29 mouse cellular contexts compared by ENCODE assay signal in the genomic region with DNA sequence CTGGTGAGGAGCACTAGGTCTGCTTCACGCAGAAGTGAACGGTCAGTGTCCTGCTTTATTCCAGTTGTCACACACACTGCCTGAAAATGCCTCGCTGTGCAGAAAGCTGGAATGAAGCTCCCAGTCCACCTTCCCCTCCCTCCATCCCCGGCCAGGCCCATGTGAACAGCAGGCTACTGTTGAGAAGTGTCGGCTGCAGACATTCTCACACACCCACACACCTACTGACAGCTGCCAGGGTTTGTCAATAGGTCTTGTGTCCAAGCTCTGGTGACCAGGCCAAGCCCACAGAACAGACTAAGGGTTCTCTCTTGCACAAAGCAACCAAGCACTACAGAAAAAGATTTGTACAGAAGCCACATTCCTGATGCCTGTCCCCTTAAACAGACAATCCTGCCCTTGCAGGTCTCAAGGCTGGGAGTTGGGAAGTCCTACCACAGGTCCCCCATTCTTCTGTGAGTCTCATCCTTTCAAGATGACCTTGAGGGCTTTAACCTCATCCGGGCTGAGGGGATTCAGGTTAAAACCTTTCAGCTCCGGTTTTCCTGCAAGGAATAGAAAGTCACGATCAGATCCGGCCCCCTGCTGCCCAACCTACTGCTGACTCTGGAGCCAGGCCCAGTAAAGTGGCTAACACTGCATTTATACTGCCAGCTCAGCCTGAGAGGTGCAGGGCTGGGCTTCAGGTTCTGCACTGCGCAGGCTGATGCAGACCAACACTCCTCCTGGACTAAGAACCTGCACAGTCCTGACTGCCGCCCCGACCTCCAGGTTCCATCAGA. TPM values are rescaled to one million over a fixed set of nuclear protein-coding genes. Genes with fewer than 3 reads are reported as not detected.
DNase-seq lines count a peak whose midpoint lies in the region; ATAC-seq and TF ChIP-seq lines count a peak whose summit lies in the region.
"Had no signal": no experiment of that assay in that cellular context is flagged by ENCODE, and none has a peak within 500 bp of the region (broad histone marks: within the 10 kb centered on the region; RNA-seq: fewer than 3 reads in every experiment).

No protein-coding gene starts in this region.

- 90% methylated on average over 12 of the region's 12 CpGs for WGBS in intestine, embryonic 15.5 days

- H3K4me3 ChIP-seq in E14TG2a.4 (replicated peaks; ENCODE audit: low read length), result 0 out of 2 replicates have a peak overlapping the region, but pooled peaks have one; percentile 17
- no peak overlapping the region for H3K4me3 ChIP-seq in intestine, embryonic 15.5 days (replicated peaks)
- H3K4me3 ChIP-seq: heart, adult 2 months; hindbrain, embryonic 12.5 days; megakaryocyte, embryonic 14.5 days; neural tube, embryonic 13.5 days had no signal

- H3K9ac ChIP-seq in intestine, embryonic 15.5 days, result no peak overlapping the region
- H3K9ac ChIP-seq: forebrain, postnatal 0 days; hindbrain, embryonic 12.5 days; neural tube, embryonic 13.5 days had no signal

- intact Hi-C loops in left cerebral cortex, postnatal 25 days (cut with DNase I), result no loop called here

- no peak for ATAC-seq in intestine, embryonic 15.5 days
- ATAC-seq: forebrain, postnatal 0 days; Patski had no signal

- H3K4me2 ChIP-seq in intestine, embryonic 15.5 days (replicated peaks), result no peak overlapping the region
- H3K4me2 ChIP-seq: hindbrain, embryonic 12.5 days; liver, embryonic 11.5 days; neural tube, embryonic 13.5 days had no signal

- no peak for TF ChIP-seq CTCF in E14TG2a.4 (conservative IDR thresholded peaks at IDR 0.05; ENCODE audit: low read length)

- DNase-seq in cerebellum, adult 11-12 months, result peak; percentile 65
- DNase-seq in cerebellum, adult 11 months, result no peak
- peak; percentile 32 for DNase-seq in adipocyte (ENCODE audit: low spot score)
- peak; percentile 71 for DNase-seq in cerebellum, adult 9-11 months
- DNase-seq in left cerebral cortex, postnatal 25 days (ENCODE audit: low spot score in 2 of 2), result no peak
- no peak for DNase-seq in lung, adult 18-20 months
- DNase-seq: adrenal gland, postnatal 25 days; forebrain, postnatal 0 days; gastrocnemius, postnatal 36 days; heart, adult 2 months; kidney, adult 18-20 months; lung, adult 2 months; lung, postnatal 14 days; midbrain, embryonic 14.5 days; retina, postnatal 1 day; right cerebral cortex, postnatal 25 days; spleen, adult 18-20 months; thymus, postnatal 4 days had no signal

- H3K27me3 ChIP-seq in E14TG2a.4 (ENCODE audit: insufficient read depth, low read length), result no peaks in the 10 kb centered on the region
- no peaks in the 10 kb centered on the region for H3K27me3 ChIP-seq in intestine, embryonic 15.5 days (replicated peaks)
- H3K27me3 ChIP-seq: hindbrain, embryonic 12.5 days; neural tube, embryonic 13.5 days; Patski had no signal

- peaks cover 42% of the 10 kb centered on the region for H3K4me1 ChIP-seq in E14TG2a.4 (replicated peaks; ENCODE audit: low read depth, low read length)
- peaks cover 8% of the 10 kb centered on the region for H3K4me1 ChIP-seq in intestine, embryonic 15.5 days (replicated peaks)

- H3K36me3 ChIP-seq in E14TG2a.4 (ENCODE audit: insufficient read depth, low read length), result peaks cover 85% of the 10 kb centered on the region
- peaks cover 15% of the 10 kb centered on the region for H3K36me3 ChIP-seq in intestine, embryonic 15.5 days

- no peak overlapping the region for H3K27ac ChIP-seq in intestine, embryonic 15.5 days
- H3K27ac ChIP-seq: heart, adult 2 months; hindbrain, embryonic 12.5 days; kidney, postnatal 0 days; neural tube, embryonic 13.5 days had no signal

- H3K9me3 ChIP-seq in E14TG2a.4 (ENCODE audit: low read length), result no peaks in the 10 kb centered on the region
- H3K9me3 ChIP-seq in intestine, embryonic 15.5 days, result no peaks in the 10 kb centered on the region
- H3K9me3 ChIP-seq: hindbrain, embryonic 12.5 days; megakaryocyte, embryonic 14.5 days; neural tube, embryonic 13.5 days had no signal

RNA-seq across cellular contexts. Expression of gene Pdrg1, which starts 5.8 kb away (rescaled TPM):
- 10 to 100 TPM; 50.7 to 51.4 TPM for total RNA-seq in left cerebral cortex, postnatal 25 days (2021)
- polyA plus RNA-seq in intestine, embryonic 15.5 days (2015; fragmentation: Nextera tagmentation; extraction: Ambion mirVana), result 90.2 and 96.2 TPM in 2 replicates

RNA-seq across cellular contexts. Expression of gene Xkr7, which starts 22.3 kb away (rescaled TPM):
- 1 to 10 TPM; 4.3 to 5.7 TPM for total RNA-seq in left cerebral cortex, postnatal 25 days (2021)
- 0.10 TPM in 2 replicates for polyA plus RNA-seq in intestine, embryonic 15.5 days (2015; fragmentation: Nextera tagmentation; extraction: Ambion mirVana)
- total RNA-seq: gastrocnemius, postnatal 36 days; heart, adult 2 months; heart, postnatal 25 days had no signal
- polyA plus RNA-seq: heart, embryonic 14.5 days; kidney, postnatal 0 days; limb, embryonic 11.5 days; liver, embryonic 11.5 days; lung, adult 2 months; Patski had no signal

RNA-seq across cellular contexts. Expression of gene Ttll9, which starts 47.1 kb away (rescaled TPM):
- 1 to 10 TPM; 1.7 to 2.6 TPM for total RNA-seq in left cerebral cortex, postnatal 25 days (2021)
- 0.18 TPM in 1 of 2 replicates, not detected in the other for polyA plus RNA-seq in intestine, embryonic 15.5 days (2015; fragmentation: Nextera tagmentation; extraction: Ambion mirVana)
- total RNA-seq: adrenal gland, postnatal 25 days; gastrocnemius, postnatal 36 days; heart, adult 2 months; heart, postnatal 25 days had no signal

RNA-seq across cellular contexts. Expression of gene Ccm2l, which starts 56.4 kb away (rescaled TPM):
- total RNA-seq in left cerebral cortex, postnatal 25 days (2021), result 1 to 10 TPM; 4.9 to 5.5 TPM
- 1.5 and 2.0 TPM in 2 replicates for polyA plus RNA-seq in intestine, embryonic 15.5 days (2015; fragmentation: Nextera tagmentation; extraction: Ambion mirVana)
- polyA plus RNA-seq: Patski had no signal

RNA-seq across cellular contexts. Expression of gene Dusp15, which starts 57.9 kb away (rescaled TPM):
- total RNA-seq in left cerebral cortex, postnatal 25 days (2021), result 10 to 100 TPM; 17.8 to 23.4 TPM
- 0.14 and 0.36 TPM in 2 replicates for polyA plus RNA-seq in intestine, embryonic 15.5 days (2015; fragmentation: Nextera tagmentation; extraction: Ambion mirVana)
- total RNA-seq: heart, adult 2 months had no signal
- polyA plus RNA-seq: heart, embryonic 14.5 days; liver, embryonic 11.5 days had no signal

Comparison
In these comparisons a context has a peak if more than half of its experiments do, and no peak if none do; other contexts are left out.
1. DNase-seq: peak in cerebellum, adult 11-12 months (single experiment), adipocyte (single experiment) and cerebellum, adult 9-11 months (single experiment); none in cerebellum, adult 11 months (single experiment), left cerebral cortex, postnatal 25 days (0 of 2) and lung, adult 18-20 months (0 of 2).